Comparison of ENCODE assay signal across 24 mouse cellular contexts in the genomic region with DNA sequence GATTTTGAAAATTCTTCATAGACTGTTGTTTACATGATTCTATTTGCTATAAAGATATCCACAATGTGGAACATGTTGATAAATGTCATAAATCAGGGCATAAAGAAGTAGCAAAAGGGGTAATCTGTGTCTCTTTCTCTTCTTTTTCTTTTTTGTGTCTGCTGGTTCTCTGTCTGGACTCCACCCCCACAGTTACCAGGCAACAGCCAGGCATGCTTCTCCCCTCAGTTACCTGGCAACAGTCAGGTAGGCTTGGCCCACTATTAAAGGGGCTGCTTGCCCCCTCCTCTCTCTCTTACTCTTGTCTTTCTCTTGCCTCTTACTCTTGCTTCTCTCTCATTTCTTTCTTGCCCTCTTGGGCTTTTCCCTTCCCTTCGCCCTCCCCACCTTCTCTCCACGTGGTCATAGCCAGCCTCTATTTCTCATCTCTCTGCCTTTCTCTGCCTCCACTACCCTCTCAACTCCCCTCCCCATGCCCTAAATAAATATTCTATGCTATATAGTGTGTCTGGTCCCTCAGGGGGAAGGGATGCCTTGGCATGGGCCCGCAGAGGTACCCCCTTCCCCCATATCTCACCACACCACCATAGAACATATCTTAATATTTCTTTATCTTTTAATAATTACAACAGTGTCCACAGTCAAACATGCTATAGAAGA. TPM values are rescaled to one million over a fixed set of nuclear protein-coding genes. Genes with fewer than 3 reads are reported as not detected.
DNase-seq lines count a peak whose midpoint lies in the region; ATAC-seq and TF ChIP-seq lines count a peak whose summit lies in the region.
"Had no signal": no experiment of that assay in that cellular context is flagged by ENCODE, and none has a peak within 500 bp of the region (broad histone marks: within the 10 kb centered on the region; RNA-seq: fewer than 3 reads in every experiment).

No protein-coding gene starts in this region.

- no peak for TF ChIP-seq CTCF in hindbrain, postnatal 0 days (IDR thresholded peaks at IDR 0.05; ENCODE audit: low read depth)
- TF ChIP-seq CTCF in left cerebral cortex, adult 2 months (IDR thresholded peaks at IDR 0.05): no peak

- no peak overlapping the region for H3K9ac ChIP-seq in forebrain, embryonic 14.5 days (ENCODE audit: low read length)
- no peak overlapping the region for H3K9ac ChIP-seq in forebrain, embryonic 13.5 days
- H3K9ac ChIP-seq in hindbrain, postnatal 0 days (replicated peaks; ENCODE audit: low read length): no peak overlapping the region
- H3K9ac ChIP-seq in hindbrain, embryonic 14.5 days: no peak overlapping the region
- no peak overlapping the region for H3K9ac ChIP-seq in midbrain, embryonic 11.5 days (ENCODE audit: low read length)
- H3K9ac ChIP-seq: embryonic facial prominence, embryonic 12.5 days; heart, embryonic 12.5 days; liver, postnatal 0 days; neural tube, embryonic 13.5 days had no signal

- H3K27ac ChIP-seq in forebrain, embryonic 14.5 days (ENCODE audit: low read depth, low read length): no peak overlapping the region
- no peak overlapping the region for H3K27ac ChIP-seq in forebrain, embryonic 13.5 days
- no peak overlapping the region for H3K27ac ChIP-seq in hindbrain, postnatal 0 days
- H3K27ac ChIP-seq in hindbrain, embryonic 14.5 days: no peak overlapping the region
- no peak overlapping the region for H3K27ac ChIP-seq in midbrain, embryonic 11.5 days (ENCODE audit: low read depth, low read length)
- H3K27ac ChIP-seq in left cerebral cortex, adult 2 months: no peak overlapping the region
- H3K27ac ChIP-seq: embryonic facial prominence, embryonic 12.5 days; neural tube, embryonic 13.5 days had no signal

- intact Hi-C loops in left cerebral cortex, adult 2 months (cut with DNase I): no loop called here

- no peaks in the 10 kb centered on the region for H3K36me3 ChIP-seq in forebrain, embryonic 14.5 days (ENCODE audit: control insufficient read depth, insufficient read depth, low read length)
- H3K36me3 ChIP-seq in forebrain, embryonic 13.5 days (ENCODE audit: poor library complexity, severe bottlenecking): no peaks in the 10 kb centered on the region
- no peaks in the 10 kb centered on the region for H3K36me3 ChIP-seq in hindbrain, postnatal 0 days (ENCODE audit: insufficient read depth, low read length)
- no peaks in the 10 kb centered on the region for H3K36me3 ChIP-seq in hindbrain, embryonic 14.5 days (replicated peaks; ENCODE audit: control insufficient read depth, insufficient read depth)
- H3K36me3 ChIP-seq in midbrain, embryonic 11.5 days (ENCODE audit: control insufficient read depth, insufficient read depth, low read length): no peaks in the 10 kb centered on the region
- H3K36me3 ChIP-seq: embryonic facial prominence, embryonic 12.5 days; G1E; heart, embryonic 12.5 days; neural tube, embryonic 13.5 days had no signal

- no peak overlapping the region for H3K4me3 ChIP-seq in forebrain, embryonic 14.5 days (ENCODE audit: low read depth, low read length)
- no peak overlapping the region for H3K4me3 ChIP-seq in forebrain, embryonic 13.5 days
- H3K4me3 ChIP-seq in hindbrain, postnatal 0 days (ENCODE audit: low read length): no peak overlapping the region
- no peak overlapping the region for H3K4me3 ChIP-seq in hindbrain, embryonic 14.5 days (replicated peaks; ENCODE audit: low read length)
- H3K4me3 ChIP-seq in midbrain, embryonic 11.5 days (ENCODE audit: low read depth, low read length): no peak overlapping the region
- H3K4me3 ChIP-seq in left cerebral cortex, adult 2 months: no peak overlapping the region
- H3K4me3 ChIP-seq: embryonic facial prominence, embryonic 12.5 days; erythroblast, embryonic 14.5 days; heart, embryonic 12.5 days; neural tube, embryonic 13.5 days had no signal

- H3K4me2 ChIP-seq in forebrain, embryonic 14.5 days (ENCODE audit: low read length): no peak overlapping the region
- no peak overlapping the region for H3K4me2 ChIP-seq in forebrain, embryonic 13.5 days
- H3K4me2 ChIP-seq in hindbrain, postnatal 0 days (ENCODE audit: low read depth, low read length): no peak overlapping the region
- no peak overlapping the region for H3K4me2 ChIP-seq in hindbrain, embryonic 14.5 days (replicated peaks)
- H3K4me2 ChIP-seq in midbrain, embryonic 11.5 days: no peak overlapping the region
- H3K4me2 ChIP-seq: embryonic facial prominence, embryonic 12.5 days; heart, embryonic 12.5 days; neural tube, embryonic 13.5 days had no signal

- DNase-seq in forebrain, embryonic 14.5 days (ENCODE audit: low spot score): peak; percentile 38
- DNase-seq in hindbrain, postnatal 0 days (ENCODE audit: low spot score): peak; percentile 31
- DNase-seq in hindbrain, embryonic 14.5 days (ENCODE audit: low spot score): no peak
- DNase-seq in midbrain, embryonic 11.5 days (ENCODE audit: low spot score, missing footprints): peak; percentile 79
- no peak for DNase-seq in adrenal gland, postnatal 36 days
- no peak for DNase-seq in left cerebral cortex, adult 2 months (ENCODE audit: extremely low spot score in 1 of 2, low spot score in 2 of 2)
- no peak for DNase-seq in layer of hippocampus, adult 11-12 months (ENCODE audit: low spot score)
- DNase-seq: adrenal gland, postnatal 14 days; cerebellum, adult 2 months; cerebellum, postnatal 36 days; gastrocnemius, postnatal 36 days; heart, postnatal 14 days; kidney, adult 2 months; kidney, postnatal 14 days; liver, postnatal 0 days; lung, postnatal 10 days; thymus, adult 18-20 months had no signal

- ATAC-seq in forebrain, embryonic 14.5 days: peak; percentile 46; the same call in 1 of the 2 replicates
- ATAC-seq in forebrain, embryonic 13.5 days: no peak
- peak; percentile 62; the same call in 1 of the 2 replicates for ATAC-seq in hindbrain, postnatal 0 days
- ATAC-seq in hindbrain, embryonic 14.5 days (ENCODE audit: low FRiP score): no peak
- ATAC-seq in midbrain, embryonic 11.5 days (ENCODE audit: low FRiP score): no peak
- ATAC-seq: inflammation-experienced regulatory T-cells, adult 6 months; liver, postnatal 0 days had no signal

- no peaks in the 10 kb centered on the region for H3K4me1 ChIP-seq in forebrain, embryonic 14.5 days (ENCODE audit: control insufficient read depth, insufficient read depth, low read length)
- H3K4me1 ChIP-seq in forebrain, embryonic 13.5 days: peaks cover 6% of the 10 kb centered on the region; the same call in 1 of the 2 replicates
- H3K4me1 ChIP-seq in hindbrain, postnatal 0 days (ENCODE audit: insufficient read depth, low read length): no peaks in the 10 kb centered on the region
- H3K4me1 ChIP-seq in hindbrain, embryonic 14.5 days (replicated peaks; ENCODE audit: control insufficient read depth, insufficient read depth, low read length): peaks cover 4% of the 10 kb centered on the region; the same call in 1 of the 2 replicates
- no peaks in the 10 kb centered on the region for H3K4me1 ChIP-seq in midbrain, embryonic 11.5 days (ENCODE audit: control insufficient read depth, insufficient read depth, low read length)
- H3K4me1 ChIP-seq: embryonic facial prominence, embryonic 12.5 days; neural tube, embryonic 13.5 days had no signal

- 72% methylated on average over 3 of the region's 3 CpGs for WGBS in forebrain, embryonic 14.5 days
- 64% methylated on average over 3 of the region's 3 CpGs for WGBS in forebrain, embryonic 13.5 days
- 62% methylated on average over 3 of the region's 3 CpGs for WGBS in hindbrain, postnatal 0 days
- WGBS in hindbrain, embryonic 14.5 days: 65% methylated on average over 3 of the region's 3 CpGs
- WGBS in midbrain, embryonic 11.5 days: 77% methylated on average over 3 of the region's 3 CpGs

- no peaks in the 10 kb centered on the region for H3K27me3 ChIP-seq in forebrain, embryonic 14.5 days (replicated peaks; ENCODE audit: control insufficient read depth, insufficient read depth, low read length)
- H3K27me3 ChIP-seq in forebrain, embryonic 13.5 days: no peaks in the 10 kb centered on the region
- no peaks in the 10 kb centered on the region for H3K27me3 ChIP-seq in hindbrain, postnatal 0 days (ENCODE audit: insufficient read depth, low read length)
- no peaks in the 10 kb centered on the region for H3K27me3 ChIP-seq in hindbrain, embryonic 14.5 days (ENCODE audit: control insufficient read depth, insufficient read depth, low read length)
- H3K27me3 ChIP-seq in midbrain, embryonic 11.5 days (ENCODE audit: control insufficient read depth, insufficient read depth, low read length): no peaks in the 10 kb centered on the region
- H3K27me3 ChIP-seq: embryonic facial prominence, embryonic 12.5 days; heart, embryonic 12.5 days; neural tube, embryonic 13.5 days had no signal

- no peaks in the 10 kb centered on the region for H3K9me3 ChIP-seq in forebrain, embryonic 14.5 days (replicated peaks; ENCODE audit: control insufficient read depth, low read length)
- H3K9me3 ChIP-seq in forebrain, embryonic 13.5 days (replicated peaks): 0 out of 2 replicates have a peak, but pooled peaks cover 7% of the 10 kb centered on the region
- H3K9me3 ChIP-seq in hindbrain, postnatal 0 days (ENCODE audit: low read length): no peaks in the 10 kb centered on the region
- H3K9me3 ChIP-seq in hindbrain, embryonic 14.5 days (ENCODE audit: control insufficient read depth, low read length): no peaks in the 10 kb centered on the region
- no peaks in the 10 kb centered on the region; the same call in 1 of the 2 replicates for H3K9me3 ChIP-seq in midbrain, embryonic 11.5 days (ENCODE audit: control insufficient read depth, low read length)
- H3K9me3 ChIP-seq: embryonic facial prominence, embryonic 12.5 days; G1E; neural tube, embryonic 13.5 days had no signal

RNA-seq across cellular contexts. Expression of a gene that starts 43.3 kb away (rescaled TPM):
- polyA plus RNA-seq in forebrain, embryonic 14.5 days (2014; fragmentation: Nextera tagmentation; extraction: Ambion mirVana): 6.2 and 9.2 TPM in 2 replicates
- polyA plus RNA-seq in forebrain, embryonic 13.5 days (2015; fragmentation: Nextera tagmentation; extraction: Ambion mirVana): 5.9 and 8.2 TPM in 2 replicates
- 55.2 and 104 TPM in 2 replicates for total RNA-seq in hindbrain, postnatal 0 days (2014; rRNA removed)
- 42.5 and 47.3 TPM in 2 replicates for polyA plus RNA-seq in hindbrain, postnatal 0 days (2015; fragmentation: Nextera tagmentation; extraction: Ambion mirVana)
- 28.4 and 28.9 TPM in 2 replicates for polyA plus RNA-seq in hindbrain, embryonic 14.5 days (2014; fragmentation: Nextera tagmentation; extraction: Ambion mirVana)
- 2.0 TPM in 2 replicates for polyA plus RNA-seq in midbrain, embryonic 11.5 days (2014; fragmentation: Nextera tagmentation; extraction: Ambion mirVana)
- 100 to 1,000 TPM; 131 to 359 TPM for total RNA-seq in adrenal gland, postnatal 36 days (2021)
- 100 to 1,000 TPM; 442 to 451 TPM for total RNA-seq in left cerebral cortex, adult 2 months (2021)
- polyA plus RNA-seq: erythroblast, embryonic 14.5 days; G1E had no signal

Comparison
In these comparisons a context has a peak if more than half of its experiments do, and no peak if none do; other contexts are left out.
1. ATAC-seq: peak in forebrain, embryonic 14.5 days (single experiment) and hindbrain, postnatal 0 days (single experiment); none in forebrain, embryonic 13.5 days (single experiment), hindbrain, embryonic 14.5 days (single experiment) and midbrain, embryonic 11.5 days (single experiment).
2. DNase-seq: peak in forebrain, embryonic 14.5 days (single experiment), hindbrain, postnatal 0 days (single experiment) and midbrain, embryonic 11.5 days (single experiment); none in hindbrain, embryonic 14.5 days (single experiment), adrenal gland, postnatal 36 days (0 of 2), left cerebral cortex, adult 2 months (0 of 2) and layer of hippocampus, adult 11-12 months (single experiment).